Mouse (Mus musculus) cerebellum, adult 9-11 months (tissue): ENCODE results near the gene Ahcy.
"Not testable (repeated sequence)": the region's sequence is repeated elsewhere in the genome, so short reads cannot be mapped to it uniquely, and the experiment has no call there.

Experiments used
- DNase-seq: peaks from one replicate; pipeline ENCODE4 v3.0.0; 2022

Ahcy gene

GRCm38 (mm10) chr2:155018251-155018755 is 56.0 kb downstream of the Ahcy start, which contains the start of gene Gm14226:
TSS of gene Gm14226 (plus strand) at chr2:155018266.
- not testable (repeated sequence) for DNase-seq

GRCm38 (mm10) chr2:155016751-155017150 is 57.5 kb downstream of the Ahcy start:
- not testable (repeated sequence) for DNase-seq

- DNase-seq = no peak
Observed at GRCm38 (mm10) chr2:155012991-155013390, 61.3 kb downstream of the Ahcy start.

- DNase-seq = no peak
Observed at GRCm38 (mm10) chr2:155011086-155011656, 63.1 kb downstream of the Ahcy start.
